Mouse (Mus musculus) lung, postnatal 36 days (tissue): ENCODE data around the gene Gm19426.
A peak's percentile ranks its signal among the peaks of the same experiment; 100 is the strongest.

Experiments used
- DNase-seq: peaks from one replicate; pipeline ENCODE4 v3.0.0; 2022; ENCODE audit warnings: mixed read lengths

The Gm19426 gene

GRCm38 (mm10) chr2:84743561-84743960 is at the start of gene Gm19426:
Gm19426 (minus strand) TSS chr2:84743655.
- peak; percentile 86 for DNase-seq

- DNase-seq: no peak
These were observed 49.7 kb upstream of the Gm19426 start for GRCm38 (mm10) chr2:84793154-84793553.

- DNase-seq: peak; percentile 69
These were observed 49.1 kb upstream of the Gm19426 start for GRCm38 (mm10) chr2:84792516-84792915.

GRCm38 (mm10) chr2:84790418-84790817 is 47.0 kb upstream of the Gm19426 start:
- DNase-seq: no peak

- no peak for DNase-seq
These were observed 44.9 kb upstream of the Gm19426 start for GRCm38 (mm10) chr2:84788316-84788715.

- DNase-seq: peak; percentile 40
These were observed 40.5 kb upstream of the Gm19426 start for GRCm38 (mm10) chr2:84783840-84784566.

- no peak for DNase-seq
These were observed 39.9 kb upstream of the Gm19426 start for GRCm38 (mm10) chr2:84783315-84783714.

GRCm38 (mm10) chr2:84779210-84779609 is 35.8 kb upstream of the Gm19426 start:
- DNase-seq: no peak

- DNase-seq: peak; percentile 63
These were observed 34.3 kb upstream of the Gm19426 start for GRCm38 (mm10) chr2:84777706-84778105.

- peak; percentile 59 for DNase-seq
These were observed 32.2 kb upstream of the Gm19426 start for GRCm38 (mm10) chr2:84775665-84776064.

- DNase-seq: no peak
These were observed 31.8 kb upstream of the Gm19426 start, which contains the start of gene Serping1 for GRCm38 (mm10) chr2:84775241-84775640. Serping1 (minus strand) TSS chr2:84775444.

- peak; percentile 82 for DNase-seq
These were observed 31.3 kb upstream of the Gm19426 start for GRCm38 (mm10) chr2:84774751-84775150.

- DNase-seq: no peak
These were observed 29.7 kb upstream of the Gm19426 start for GRCm38 (mm10) chr2:84773195-84773594.

- DNase-seq: no peak
These were observed 29.0 kb upstream of the Gm19426 start for GRCm38 (mm10) chr2:84772454-84772853.

GRCm38 (mm10) chr2:84770501-84770900 is 27.0 kb upstream of the Gm19426 start:
- DNase-seq: peak; percentile 43

- DNase-seq: no peak
These were observed 19.4 kb upstream of the Gm19426 start for GRCm38 (mm10) chr2:84762818-84763217.

GRCm38 (mm10) chr2:84762295-84762694 is 18.8 kb upstream of the Gm19426 start:
- no peak for DNase-seq

GRCm38 (mm10) chr2:84761840-84762239 is 18.4 kb upstream of the Gm19426 start:
- DNase-seq: no peak

- DNase-seq: no peak
These were observed 17.9 kb upstream of the Gm19426 start for GRCm38 (mm10) chr2:84761309-84761708.

- DNase-seq: no peak
These were observed 17.3 kb upstream of the Gm19426 start for GRCm38 (mm10) chr2:84760777-84761176.

- DNase-seq: peak; percentile 89
These were observed 15.2 kb upstream of the Gm19426 start for GRCm38 (mm10) chr2:84758542-84759127.

- DNase-seq: no peak
These were observed 13.7 kb upstream of the Gm19426 start for GRCm38 (mm10) chr2:84757026-84757682.

GRCm38 (mm10) chr2:84756245-84756644 is 12.8 kb upstream of the Gm19426 start:
- DNase-seq: peak; percentile 34

- DNase-seq: peak; percentile 74
These were observed 6.7 kb upstream of the Gm19426 start for GRCm38 (mm10) chr2:84750115-84750514.
